Mouse (Mus musculus) limb, embryonic 15.5 days (tissue): ENCODE results near the gene Bloc1s3. TPM values are rescaled to one million over a fixed set of nuclear protein-coding genes. Genes with fewer than 3 reads are reported as not detected.

Experiments used
- ATAC-seq: fragments of 200-750 bp; cut with Nextera tagmentation; 2 replicates; pipeline ENCODE4 v1.8.0; 2017; ENCODE audit warnings: low read depth, moderate TSS enrichment; ENCODE audit not compliant: insufficient number of reproducible peaks, low FRiP score, low TSS enrichment
- H3K27ac ChIP-seq: fragments of 300-500 bp; sonication (generic); 2 replicates; pipeline ENCODE4 v1.5.1; 2015; ENCODE audit warnings: moderate library complexity, mild to moderate bottlenecking, inconsistent platforms
- H3K27me3 ChIP-seq: fragments of 300-500 bp; sonication (generic); 2 replicates; pipeline ENCODE4 v1.6.1; 2015; ENCODE audit warnings: inconsistent platforms
- H3K36me3 ChIP-seq: fragments of 300-500 bp; sonication (generic); 2 replicates; pipeline ENCODE4 v1.6.1; 2015; ENCODE audit warnings: inconsistent platforms
- H3K4me1 ChIP-seq: fragments of 300-500 bp; sonication (generic); 2 replicates; pipeline ENCODE4 v1.6.1; 2015; ENCODE audit warnings: inconsistent platforms
- H3K4me2 ChIP-seq: fragments of 300-500 bp; sonication (generic); 2 replicates; pipeline ENCODE4 v1.6.1; 2015; ENCODE audit warnings: mild to moderate bottlenecking, inconsistent platforms
- H3K4me3 ChIP-seq: fragments of 300-500 bp; sonication (generic); 2 replicates; pipeline ENCODE4 v1.5.1; 2015; ENCODE audit warnings: mild to moderate bottlenecking, inconsistent platforms
- H3K9ac ChIP-seq: fragments of 300-500 bp; sonication (generic); 2 replicates; pipeline ENCODE4 v1.6.1; 2015; ENCODE audit warnings: inconsistent platforms
- H3K9me3 ChIP-seq: fragments of 300-500 bp; sonication (generic); 2 replicates; pipeline ENCODE4 v1.6.1; 2016; ENCODE audit warnings: inconsistent platforms
- WGBS: fragments of 180-500 bp; shearing (Covaris S2); methylation state at CpG from one replicate; pipeline ENCODE4 v1.1.7; 2015; 5-methylcytosine and 5-hydroxymethylcytosine counted together
- polyA plus RNA-seq: library from polyadenylated mRNA; unstranded; fragments of >200 nt; fragmentation: Nextera tagmentation; extraction: Ambion mirVana; gene quantifications from 2 replicates; pipeline ENCODE4 v1.2.1, GENCODE M21; 2015

Bloc1s3 gene
- 1.8 and 2.0 TPM in 2 replicates for polyA plus RNA-seq

GRCm38 (mm10) chr7:19508150-19508923 is at the start of gene Bloc1s3, which contains the start of gene Trappc6a:
Bloc1s3 (minus strand) TSS chr7:19508367.
Trappc6a (plus strand) TSS chr7:19508395.
- peak; percentile 91 for ATAC-seq
- Histone ChIP-seq H3K4me3 (peak within 1 kb of the TSS; percentile 58), H3K9ac (peak within 1 kb of the TSS; percentile 60), H3K9me3 (no peaks in the 10 kb centered on the region), H3K4me2 (peak within 1 kb of the TSS; percentile 89), H3K36me3 (no peaks in the 10 kb centered on the region), H3K27me3 (no peaks in the 10 kb centered on the region), H3K4me1 (peaks cover 26% of the 10 kb centered on the region), H3K27ac (peak within 1 kb of the TSS; percentile 78; the same call in 1 of the 2 replicates)
- under 1% methylated on average over 56 of the region's 56 CpGs for WGBS

DNA sequence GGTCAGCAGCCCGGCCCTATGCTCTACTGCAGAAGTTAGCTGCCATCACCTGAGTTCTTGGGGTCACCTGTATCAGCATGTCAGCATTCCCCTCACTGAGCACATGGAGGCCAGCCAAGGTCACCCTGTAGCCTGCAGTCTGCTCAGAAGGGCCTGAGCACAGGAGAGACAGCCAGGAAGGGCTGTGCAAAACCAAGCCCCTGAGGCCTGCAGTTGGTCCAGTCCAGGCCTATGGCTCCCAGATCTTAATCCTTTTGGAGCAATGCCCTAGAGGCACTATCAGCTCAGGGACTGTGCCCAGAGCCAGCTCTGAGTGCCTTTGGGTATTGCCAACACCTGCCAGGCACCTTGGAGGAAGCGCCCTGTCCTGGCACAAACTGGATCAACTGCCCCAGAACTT is 48.9 kb upstream of the Bloc1s3 start:
- Histone ChIP-seq H3K9ac (no peak overlapping the region), H3K4me3 (no peak overlapping the region), H3K9me3 (no peaks in the 10 kb centered on the region), H3K27me3 (no peaks in the 10 kb centered on the region), H3K4me2 (no peak overlapping the region), H3K36me3 (peaks cover 45% of the 10 kb centered on the region), H3K4me1 (peaks cover 48% of the 10 kb centered on the region), H3K27ac (no peak overlapping the region)
- no peak for ATAC-seq
- WGBS: 93% methylated on average over 2 of the region's 2 CpGs

GRCm38 (mm10) chr7:19554168-19554567 is 46.0 kb upstream of the Bloc1s3 start:
- WGBS: 82% methylated on average over 1 of the region's 1 CpGs
- H3K9ac ChIP-seq: no peak overlapping the region
- H3K36me3 ChIP-seq: peaks cover 55% of the 10 kb centered on the region

GRCm38 (mm10) chr7:19552443-19552842 is 44.3 kb upstream of the Bloc1s3 start:
- Histone ChIP-seq H3K4me2 (no peak overlapping the region), H3K27me3 (no peaks in the 10 kb centered on the region), H3K27ac (no peak overlapping the region), H3K9ac (no peak overlapping the region), H3K4me3 (no peak overlapping the region), H3K36me3 (peaks cover 48% of the 10 kb centered on the region), H3K4me1 (peaks cover 11% of the 10 kb centered on the region; the same call in 1 of the 2 replicates), H3K9me3 (no peaks in the 10 kb centered on the region)
- ATAC-seq: no peak
- 66% methylated on average over 2 of the region's 2 CpGs for WGBS

More at GRCm38 (mm10) chr7:19554168-19554567, 46.0 kb upstream of the Bloc1s3 start:
- H3K4me3 ChIP-seq: no peak overlapping the region
- H3K27ac ChIP-seq: no peak overlapping the region
- peaks cover 28% of the 10 kb centered on the region for H3K4me1 ChIP-seq
- ATAC-seq: no peak
- no peaks in the 10 kb centered on the region for H3K27me3 ChIP-seq
- H3K9me3 ChIP-seq: no peaks in the 10 kb centered on the region
- H3K4me2 ChIP-seq: no peak overlapping the region

- no peak overlapping the region for H3K27ac ChIP-seq
- no peaks in the 10 kb centered on the region for H3K9me3 ChIP-seq
- no peak overlapping the region for H3K9ac ChIP-seq
- peaks cover 43% of the 10 kb centered on the region for H3K36me3 ChIP-seq
- no peak overlapping the region for H3K4me2 ChIP-seq
- no peak overlapping the region for H3K4me3 ChIP-seq
- WGBS: 63% methylated on average over 5 of the region's 5 CpGs
- H3K27me3 ChIP-seq: no peaks in the 10 kb centered on the region
- H3K4me1 ChIP-seq: peaks cover 7% of the 10 kb centered on the region
- no peak for ATAC-seq
These were observed 43.5 kb upstream of the Bloc1s3 start for GRCm38 (mm10) chr7:19551634-19552033.

- H3K4me1 ChIP-seq: peaks cover 23% of the 10 kb centered on the region
- WGBS: 79% methylated on average over 10 of the region's 10 CpGs
- no peak overlapping the region for H3K9ac ChIP-seq
- H3K36me3 ChIP-seq: peaks cover 33% of the 10 kb centered on the region
- H3K4me2 ChIP-seq: no peak overlapping the region
- H3K9me3 ChIP-seq: no peaks in the 10 kb centered on the region
- no peaks in the 10 kb centered on the region for H3K27me3 ChIP-seq
- H3K27ac ChIP-seq: no peak overlapping the region
- no peak for ATAC-seq
- no peak overlapping the region for H3K4me3 ChIP-seq
These were observed 41.2 kb upstream of the Bloc1s3 start for GRCm38 (mm10) chr7:19549394-19549793.

DNA sequence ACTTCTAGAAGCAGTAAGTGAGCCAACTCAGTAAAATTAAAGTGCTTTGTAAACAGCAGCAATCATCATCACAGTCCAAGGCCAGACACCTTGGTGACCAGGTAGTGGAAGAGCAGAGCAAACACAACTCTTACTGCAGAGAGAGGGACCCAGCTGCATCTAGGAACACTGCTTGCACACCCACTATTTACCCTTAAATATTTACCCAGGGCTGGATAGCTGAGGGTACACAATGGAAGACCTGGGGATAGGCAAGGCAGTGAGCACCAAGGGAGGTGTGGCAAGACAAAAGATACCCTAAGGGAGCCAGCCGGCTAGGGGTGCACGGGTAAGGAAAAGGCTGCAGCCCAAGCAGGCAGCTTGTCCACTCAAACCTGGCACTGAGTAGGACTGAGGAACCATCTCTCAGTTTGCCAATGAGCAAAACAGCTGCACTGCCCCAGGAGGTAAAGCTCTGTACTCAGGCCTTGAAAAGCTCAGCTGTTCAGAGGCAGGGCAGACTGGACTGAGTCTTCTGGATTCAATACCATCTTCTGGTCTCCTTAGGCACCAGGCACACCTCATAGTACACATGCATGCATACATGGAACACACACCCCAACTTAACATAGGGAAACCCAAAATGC is 39.3 kb upstream of the Bloc1s3 start:
- Histone ChIP-seq H3K36me3 (0 out of 2 replicates have a peak, but pooled peaks cover 13% of the 10 kb centered on the region), H3K4me1 (peaks cover 33% of the 10 kb centered on the region), H3K27ac (no peak overlapping the region), H3K9ac (no peak overlapping the region), H3K27me3 (no peaks in the 10 kb centered on the region), H3K4me2 (no peak overlapping the region), H3K4me3 (no peak overlapping the region), H3K9me3 (no peaks in the 10 kb centered on the region)
- no peak for ATAC-seq
- WGBS: 90% methylated on average over 2 of the region's 2 CpGs

DNA sequence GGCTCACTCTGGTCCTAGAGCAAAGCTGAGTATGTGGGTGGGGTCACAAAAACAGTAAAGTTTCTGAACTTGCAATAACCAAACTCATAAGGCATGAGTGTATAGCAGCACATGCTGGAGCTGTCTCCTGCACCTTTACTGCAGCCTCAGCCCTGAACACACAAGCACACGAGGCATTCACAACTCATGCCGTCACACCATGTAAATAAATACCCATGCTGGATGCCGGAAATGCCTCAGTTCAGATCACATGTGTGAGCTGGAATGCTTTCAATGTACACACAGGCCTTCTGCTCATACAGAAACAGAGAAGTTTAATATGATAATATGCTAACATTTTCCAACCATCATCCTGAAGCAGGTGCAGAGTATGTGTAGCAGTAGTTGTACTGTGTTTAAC is 37.8 kb upstream of the Bloc1s3 start:
- H3K9me3 ChIP-seq: no peaks in the 10 kb centered on the region
- no peak for ATAC-seq
- no peak overlapping the region for H3K9ac ChIP-seq
- H3K36me3 ChIP-seq: 0 out of 2 replicates have a peak, but pooled peaks cover 8% of the 10 kb centered on the region
- 0 out of 2 replicates have a peak overlapping the region, but pooled peaks have one; percentile 3 for H3K27ac ChIP-seq
- H3K4me1 ChIP-seq: peaks cover 48% of the 10 kb centered on the region
- no peak overlapping the region for H3K4me2 ChIP-seq
- 49% methylated on average over 3 of the region's 3 CpGs for WGBS
- H3K27me3 ChIP-seq: no peaks in the 10 kb centered on the region
- no peak overlapping the region for H3K4me3 ChIP-seq

- H3K4me3 ChIP-seq: no peak overlapping the region
- no peak for ATAC-seq
- H3K9me3 ChIP-seq: no peaks in the 10 kb centered on the region
- H3K4me1 ChIP-seq: peaks cover 52% of the 10 kb centered on the region
- 48% methylated on average over 6 of the region's 6 CpGs for WGBS
- no peaks in the 10 kb centered on the region for H3K36me3 ChIP-seq
- H3K9ac ChIP-seq: no peak overlapping the region
- H3K27me3 ChIP-seq: no peaks in the 10 kb centered on the region
- H3K4me2 ChIP-seq: no peak overlapping the region
- no peak overlapping the region; the same call in 1 of the 2 replicates for H3K27ac ChIP-seq
These were observed 35.4 kb upstream of the Bloc1s3 start for GRCm38 (mm10) chr7:19543584-19543983.

DNA sequence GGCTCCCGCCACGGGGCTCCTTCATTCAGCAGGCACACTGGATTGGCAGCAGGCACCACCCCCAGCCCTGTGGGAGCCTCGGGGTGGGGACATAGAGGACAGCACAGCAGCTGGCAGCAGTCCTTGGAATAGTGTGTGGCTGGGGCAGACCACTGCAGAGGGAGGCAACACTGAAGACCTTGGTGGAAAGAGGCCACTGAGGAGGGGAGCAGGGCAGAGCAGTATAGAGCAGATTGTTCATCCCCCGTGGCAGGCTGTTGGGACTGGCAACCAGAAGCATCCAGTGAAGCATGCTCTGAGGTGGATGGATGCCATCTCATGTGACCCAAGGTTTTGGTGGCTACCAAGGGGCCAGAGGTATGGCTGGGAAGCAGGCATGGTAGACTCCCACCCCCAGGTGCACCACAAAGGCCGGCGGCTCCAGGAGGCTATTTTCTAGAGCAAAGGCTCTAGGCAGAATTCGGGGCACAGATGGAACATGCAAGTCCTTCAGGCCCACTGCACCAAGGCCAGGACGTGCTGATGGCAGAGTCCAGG is 34.1 kb upstream of the Bloc1s3 start:
- 62% methylated on average over 8 of the region's 8 CpGs for WGBS
- Histone ChIP-seq H3K27me3 (no peaks in the 10 kb centered on the region), H3K9me3 (no peaks in the 10 kb centered on the region), H3K4me2 (no peak overlapping the region), H3K9ac (no peak overlapping the region), H3K36me3 (no peaks in the 10 kb centered on the region), H3K4me3 (no peak overlapping the region), H3K27ac (peak overlapping the region; percentile 58; the same call in 1 of the 2 replicates), H3K4me1 (peaks cover 55% of the 10 kb centered on the region)
- ATAC-seq: peak; percentile 53; the same call in 1 of the 2 replicates

GRCm38 (mm10) chr7:19541681-19542154 is 33.6 kb upstream of the Bloc1s3 start:
- H3K27ac ChIP-seq: no peak overlapping the region; the same call in 1 of the 2 replicates
- no peak overlapping the region for H3K4me2 ChIP-seq
- no peaks in the 10 kb centered on the region for H3K9me3 ChIP-seq
- peaks cover 56% of the 10 kb centered on the region for H3K4me1 ChIP-seq
- WGBS: 68% methylated on average over 7 of the region's 7 CpGs
- H3K27me3 ChIP-seq: no peaks in the 10 kb centered on the region
- no peak overlapping the region for H3K9ac ChIP-seq
- 0 out of 2 replicates have a peak, but pooled peaks have one; percentile 8 for ATAC-seq
- no peaks in the 10 kb centered on the region for H3K36me3 ChIP-seq
- no peak overlapping the region for H3K4me3 ChIP-seq
